ENCODE assay signal across 10 mouse cellular contexts in genomic region chr7:15418046-15418445, GRCm38 (mm10). TPM values are rescaled to one million over a fixed set of nuclear protein-coding genes. Genes with fewer than 3 reads are reported as not detected.
DNase-seq lines count a peak whose midpoint lies in the region.
"Not testable (repeated sequence)": the region's sequence is repeated elsewhere in the genome, so short reads cannot be mapped to it uniquely, and the experiment has no call there.
"Had no signal": no experiment of that assay in that cellular context is flagged by ENCODE, and none has a peak within 500 bp of the region (broad histone marks: within the 10 kb centered on the region; RNA-seq: fewer than 3 reads in every experiment).

No protein-coding gene starts in this region.

- not testable (repeated sequence) for H3K4me3 ChIP-seq in heart, embryonic 10.5 days

- 73% methylated on average over 9 of the region's 9 CpGs for WGBS in heart, embryonic 10.5 days

- H3K9me3 ChIP-seq in heart, embryonic 10.5 days = peaks cover 11% of the 10 kb centered on the region

- H3K4me1 ChIP-seq in heart, embryonic 10.5 days = not testable (repeated sequence)

- peak; percentile 64 for DNase-seq in heart, adult 11 months
- peak; percentile 67 for DNase-seq in heart, embryonic 10.5 days (ENCODE audit: low spot score)

- not testable (repeated sequence) for H3K27ac ChIP-seq in heart, embryonic 10.5 days

- not testable (repeated sequence) for H3K27me3 ChIP-seq in heart, embryonic 10.5 days (ENCODE audit: insufficient read depth, poor library complexity, severe bottlenecking)

- not testable (repeated sequence) for H3K36me3 ChIP-seq in heart, embryonic 10.5 days

RNA-seq across cellular contexts. Expression of gene Obox1, which starts 29.3 kb away (rescaled TPM):
- not detected in 2 replicates for polyA plus RNA-seq in heart, embryonic 10.5 days (2016; fragmentation: Nextera tagmentation; extraction: Ambion mirVana)
- polyA plus RNA-seq: activated CD4-positive, CD25-positive, alpha-beta regulatory T cell, adult 4 months; adrenal gland, adult 2 months; brain, embryonic 14.5 days; C2C12; CD4-positive, CD25-positive, alpha-beta regulatory T cell, adult 4 months; cerebellum, adult 2 months; G1E; Patski had no signal

RNA-seq across cellular contexts. Expression of gene Obox2, which starts 29.5 kb away (rescaled TPM):
- not detected in 2 replicates for polyA plus RNA-seq in heart, embryonic 10.5 days (2016; fragmentation: Nextera tagmentation; extraction: Ambion mirVana)
- polyA plus RNA-seq: activated CD4-positive, CD25-positive, alpha-beta regulatory T cell, adult 4 months; adrenal gland, adult 2 months; brain, embryonic 14.5 days; C2C12; CD4-positive, CD25-positive, alpha-beta regulatory T cell, adult 4 months; cerebellum, adult 2 months; G1E; Patski had no signal
